Mouse (Mus musculus) cerebellum, adult 2 months (tissue): Measurements from ENCODE around the gene Irf3.

ENCODE experiments used
- CTCF ChIP-seq: fragments of 200-500 bp; IDR thresholded peaks from 2 replicates; pipeline ENCODE4 v1.5.1; 2011; ENCODE audit warnings: low read depth, mild to moderate bottlenecking, control low read depth, low read length, moderate library complexity, borderline replicate concordance; ENCODE audit not compliant: insufficient read depth
- POLR2A ChIP-seq: fragments of 200-500 bp; IDR thresholded peaks from 2 replicates; pipeline ENCODE4 v1.6.1; 2011; ENCODE audit warnings: low read length, control low read depth, borderline replicate concordance; ENCODE audit not compliant: insufficient read depth

DNA sequence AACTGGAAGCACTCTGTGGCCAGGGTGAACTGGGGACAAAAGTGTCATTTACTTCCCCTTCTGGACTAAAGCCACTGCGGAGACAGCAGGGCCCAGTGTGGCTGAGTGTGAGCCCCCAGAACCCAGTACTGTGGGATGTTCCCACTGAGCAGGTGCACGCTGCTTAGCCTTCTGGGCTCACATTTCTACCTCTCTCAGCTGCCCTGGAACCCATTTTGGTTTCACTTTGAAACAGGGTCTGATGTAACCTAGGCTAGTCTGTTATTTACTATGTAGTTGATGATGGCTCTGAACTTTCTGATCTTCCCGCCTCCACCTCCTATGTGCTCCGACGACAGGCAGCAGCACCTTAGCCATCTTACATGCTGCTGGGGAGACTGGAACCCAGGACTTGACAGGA lies 34.6 kb upstream of the Irf3 start:
- no peak for TF ChIP-seq CTCF
- no peak for TF ChIP-seq POLR2A
